Mouse (Mus musculus): ENCODE results near the gene Olfr196.
"Not testable (repeated sequence)": the region's sequence is repeated elsewhere in the genome, so short reads cannot be mapped to it uniquely, and the experiment has no call there.

Gene Olfr196

DNA sequence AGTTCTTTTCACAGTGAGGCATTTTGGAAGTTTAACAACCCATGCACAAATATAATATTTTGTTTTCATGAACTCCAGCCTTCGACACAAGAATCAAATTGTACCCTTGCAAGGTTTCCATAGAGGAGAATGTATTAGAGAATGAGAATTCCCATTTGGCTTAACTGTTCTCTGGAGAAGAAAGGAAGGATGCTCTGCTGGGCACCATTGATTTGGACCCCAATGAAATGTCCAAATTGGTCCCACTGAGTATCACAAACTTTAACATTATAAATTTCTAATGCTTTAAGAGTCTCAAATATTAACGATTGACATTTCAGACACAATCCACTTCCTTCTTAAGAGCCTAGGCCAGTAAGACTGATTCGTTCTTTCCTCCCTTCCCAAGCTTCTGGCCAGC is at the start of gene Olfr196:
Gene Olfr196, minus strand, starts transcription at position 101 of the 400 bp plus-strand sequence.
- in situ Hi-C loops (cut with MboI; ENCODE audit: low sequenced_read_pairs): no loop called here

DNA sequence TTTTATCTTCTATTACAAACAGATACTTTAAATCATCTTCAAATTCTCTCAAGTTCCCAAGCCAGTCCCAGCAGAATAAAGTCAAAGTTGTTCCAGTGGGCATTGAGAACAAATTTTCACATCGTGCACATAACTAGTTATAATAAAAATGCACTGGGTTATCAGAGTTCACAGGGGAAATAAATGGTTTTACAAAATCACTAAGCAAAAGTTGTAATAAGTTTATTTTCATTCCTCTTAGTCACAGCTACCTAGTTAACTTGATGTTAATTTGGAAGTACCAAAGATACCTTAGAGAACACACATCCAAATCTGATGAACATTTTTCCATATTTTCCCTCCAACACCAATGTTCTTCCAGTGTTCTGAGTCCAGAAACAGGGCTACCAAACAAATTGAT is 49.4 kb upstream of the Olfr196 start, which contains the start of gene Olfr199:
Gene Olfr199, minus strand, starts transcription at position 101 of the 400 bp plus-strand sequence.
- in situ Hi-C loops (cut with MboI; ENCODE audit: low sequenced_read_pairs): not testable (repeated sequence)

DNA sequence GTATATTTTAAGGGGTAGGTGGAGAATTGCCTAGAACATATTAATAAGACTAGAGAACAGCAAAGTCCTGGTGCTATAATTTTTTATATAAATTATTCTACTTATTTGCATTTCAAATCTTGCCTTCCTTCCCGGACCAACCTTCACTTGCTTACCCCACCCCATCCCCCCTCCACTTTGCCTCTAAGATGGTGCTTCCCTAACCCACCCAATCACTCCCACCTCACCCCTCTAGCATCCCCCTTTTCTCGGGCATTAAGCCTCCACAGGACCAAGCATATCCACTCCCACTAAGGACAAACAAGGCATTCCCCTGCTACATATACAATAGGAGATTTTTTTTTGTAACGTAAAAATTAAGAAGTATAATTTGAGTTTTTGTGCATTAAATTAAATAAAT is 47.6 kb upstream of the Olfr196 start:
- in situ Hi-C loops (cut with MboI; ENCODE audit: low sequenced_read_pairs): not testable (repeated sequence)

DNA sequence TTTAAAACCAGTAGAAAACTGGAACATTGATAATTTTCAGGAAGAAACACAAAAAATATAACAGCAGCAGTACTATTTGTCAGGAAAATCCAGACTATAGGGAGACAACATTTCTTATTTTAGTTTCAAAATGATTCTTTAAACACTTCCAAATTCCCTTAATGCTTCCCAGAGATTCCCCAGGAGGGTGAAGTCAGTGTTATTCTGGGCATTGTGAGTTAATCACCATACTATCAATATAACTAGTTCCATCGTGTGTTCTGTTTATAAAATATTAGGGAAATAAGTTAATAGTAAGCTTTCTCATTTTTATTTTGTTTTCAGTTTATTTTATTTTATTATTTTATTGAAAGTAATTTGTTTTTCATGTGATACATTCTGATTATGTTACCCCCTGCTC is 33.2 kb upstream of the Olfr196 start, which contains the start of gene Olfr198:
Gene Olfr198, minus strand, starts transcription at position 101 of the 400 bp plus-strand sequence.
- in situ Hi-C loops (cut with MboI; ENCODE audit: low sequenced_read_pairs): not testable (repeated sequence)

DNA sequence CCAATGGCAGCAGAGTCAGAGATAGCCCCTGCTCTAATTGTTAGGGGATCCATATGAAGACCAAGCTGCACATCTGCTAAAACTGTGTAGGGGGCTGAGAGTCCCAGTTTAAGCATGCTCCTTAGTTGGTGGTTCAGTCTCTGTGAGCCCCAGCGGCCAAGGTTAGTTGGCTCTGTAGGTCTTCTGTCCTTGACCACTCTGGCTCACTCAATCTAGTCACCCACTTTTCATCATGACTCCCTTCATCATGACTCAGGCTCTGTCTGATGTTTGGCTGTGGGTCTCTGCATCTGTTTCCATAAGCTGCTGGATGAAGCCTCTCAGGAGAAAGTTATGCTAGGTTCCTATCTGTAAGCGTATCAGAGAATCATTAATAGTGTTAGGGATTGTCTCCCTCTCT is 18.3 kb downstream of the Olfr196 start:
- in situ Hi-C loops (cut with MboI; ENCODE audit: low sequenced_read_pairs): no loop called here

DNA sequence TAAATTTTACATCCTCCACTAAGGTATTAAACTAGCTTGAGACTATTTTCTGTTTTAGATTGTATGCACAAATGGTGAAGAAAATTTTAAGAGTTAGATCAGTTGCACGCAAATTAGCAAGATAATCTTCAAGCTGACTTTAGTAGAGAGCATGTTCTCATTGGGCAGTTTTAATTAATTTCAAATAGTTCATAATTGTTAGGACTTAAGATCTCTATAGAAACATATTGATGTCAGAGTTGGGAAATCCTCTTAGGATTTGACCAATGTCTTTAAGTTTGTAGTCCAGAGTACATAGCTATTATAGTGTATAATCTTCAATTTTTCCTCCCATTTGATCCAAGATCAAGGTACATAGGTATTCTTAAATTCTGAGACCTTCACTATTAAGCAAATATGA is 23.5 kb downstream of the Olfr196 start, which contains the start of gene Olfr195:
Gene Olfr195, plus strand, starts transcription at position 301 of the 400 bp plus-strand sequence.
- in situ Hi-C loops (cut with MboI; ENCODE audit: low sequenced_read_pairs): no loop called here

DNA sequence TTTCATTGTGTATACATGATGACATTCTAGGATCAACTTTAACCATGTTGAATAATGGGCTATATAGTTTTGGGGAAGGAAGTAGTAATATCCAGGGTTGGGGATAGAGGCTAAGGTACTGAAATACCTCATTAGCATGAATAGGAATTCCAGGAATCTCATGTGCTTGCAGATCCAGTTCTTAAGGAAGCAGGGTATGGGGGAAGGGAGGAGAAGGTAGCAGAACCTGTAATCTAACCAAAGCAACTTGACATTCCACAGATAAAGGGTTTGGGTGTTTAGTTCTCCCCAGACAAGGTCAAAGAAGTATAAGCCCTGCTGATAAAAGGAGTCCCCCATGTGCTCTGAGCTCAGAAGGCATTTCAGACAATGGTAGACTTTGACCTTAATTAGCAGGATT is 29.1 kb downstream of the Olfr196 start:
- in situ Hi-C loops (cut with MboI; ENCODE audit: low sequenced_read_pairs): no loop called here

DNA sequence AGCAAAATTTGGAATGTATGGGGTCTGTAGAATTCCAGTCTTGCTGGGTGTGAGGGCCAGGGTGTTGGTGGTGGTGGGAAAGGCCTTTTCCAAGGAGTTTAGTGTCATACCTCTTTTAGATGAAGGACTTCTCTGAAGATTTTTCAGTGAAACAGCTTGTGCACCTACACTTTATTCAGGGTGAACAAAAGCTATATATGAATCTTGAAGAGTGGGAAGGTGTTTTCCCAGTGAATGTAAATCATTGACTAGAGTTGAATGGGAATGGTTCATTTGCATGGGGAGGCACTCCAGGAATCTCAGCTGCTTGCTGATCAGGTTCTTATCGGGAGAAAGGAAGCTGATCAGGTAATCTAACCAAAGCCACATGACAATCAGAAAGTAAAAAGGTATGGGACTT is 39.5 kb downstream of the Olfr196 start:
- in situ Hi-C loops (cut with MboI; ENCODE audit: low sequenced_read_pairs): no loop called here

DNA sequence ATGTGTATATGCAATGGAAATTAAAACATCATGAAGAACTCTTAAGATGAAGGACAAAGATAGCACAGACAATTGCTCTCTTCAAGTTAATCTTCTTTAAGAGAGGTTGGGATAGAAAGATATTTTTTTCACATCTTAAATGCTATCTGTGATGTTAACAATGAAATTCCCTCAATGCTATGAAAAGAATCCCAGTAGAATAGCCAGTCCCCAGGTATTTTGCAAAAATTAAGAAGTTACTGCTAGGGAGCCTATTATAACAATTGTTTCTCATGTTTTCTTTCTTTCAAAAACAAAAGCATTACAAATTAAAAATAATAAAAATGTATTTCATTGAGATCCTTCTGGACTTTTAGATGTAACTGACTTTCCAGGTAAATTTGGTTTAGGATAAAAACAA is 49.3 kb downstream of the Olfr196 start, which contains the start of gene Olfr194:
Gene Olfr194, minus strand, starts transcription at position 101 of the 400 bp plus-strand sequence.
- in situ Hi-C loops (cut with MboI; ENCODE audit: low sequenced_read_pairs): no loop called here

Measured in CH12F3 (cell line).